Mouse (Mus musculus): ENCODE results near the gene Tfrc. TPM values are rescaled to one million over a fixed set of nuclear protein-coding genes. Genes with fewer than 3 reads are reported as not detected.

The Tfrc gene
- total RNA-seq, 2 experiments from 2014 or later: 97.9 to 112 TPM

DNA sequence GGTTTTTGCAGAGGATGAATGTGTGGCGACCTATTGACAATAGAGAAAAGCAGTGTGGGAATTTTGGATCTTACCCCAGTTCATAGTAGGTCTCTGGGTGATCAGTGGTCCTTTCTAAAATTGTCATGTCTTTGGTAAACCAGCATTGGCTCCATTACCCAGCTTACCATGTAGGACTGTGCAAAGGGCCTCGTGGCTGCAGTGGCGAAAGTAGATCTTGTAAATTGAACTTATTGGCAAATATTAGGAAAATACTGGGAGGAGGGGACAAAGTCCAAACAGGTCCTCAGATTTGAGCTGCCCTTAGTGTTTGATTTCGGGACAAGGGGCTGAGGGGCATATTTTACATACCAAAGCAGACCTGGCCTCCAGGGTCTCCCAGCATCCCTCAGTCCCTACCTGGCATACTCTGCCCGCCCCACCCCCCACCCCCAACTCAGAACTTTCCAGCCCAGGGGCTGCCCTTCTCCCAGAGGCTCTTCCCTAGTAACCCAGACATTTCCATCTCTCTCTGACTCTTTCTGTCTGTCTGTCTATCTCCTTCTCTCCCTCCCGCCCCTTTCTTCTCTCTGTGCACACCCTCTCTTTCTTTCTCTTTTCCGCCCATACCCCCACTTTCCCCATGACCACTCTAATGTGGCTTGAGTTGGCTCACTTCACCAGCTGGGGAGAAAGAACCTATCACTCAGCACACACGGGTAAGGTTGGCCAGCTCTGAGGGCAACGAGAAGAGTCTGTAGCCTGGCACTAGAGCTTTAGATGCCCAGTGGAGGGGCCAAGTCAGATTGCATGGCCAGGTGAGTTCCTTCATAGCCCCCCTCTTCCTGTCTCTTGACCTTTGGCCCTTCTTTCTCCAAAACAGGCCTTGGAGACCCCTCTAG is 58.2 kb downstream of the Tfrc start:
- DNase-seq (ENCODE audit: low spot score in 2 of 2): no peak

DNA sequence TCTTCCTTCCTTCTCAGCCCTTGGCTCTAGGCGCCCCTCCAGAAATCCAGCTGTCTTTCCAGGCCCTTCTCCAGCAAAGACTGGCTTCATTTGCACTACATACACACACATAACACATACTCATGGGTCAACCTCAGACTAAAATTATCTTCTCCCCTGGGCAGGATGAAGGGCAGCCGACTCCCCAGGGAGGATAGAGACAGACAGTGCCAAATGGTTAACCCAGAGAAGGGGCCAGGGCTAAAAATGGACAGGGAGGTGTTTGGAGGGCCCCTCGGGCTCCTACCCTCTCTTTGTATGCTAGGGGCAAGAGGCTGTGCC is 58.8 kb downstream of the Tfrc start:
- DNase-seq (ENCODE audit: low spot score in 2 of 2): no peak

DNA sequence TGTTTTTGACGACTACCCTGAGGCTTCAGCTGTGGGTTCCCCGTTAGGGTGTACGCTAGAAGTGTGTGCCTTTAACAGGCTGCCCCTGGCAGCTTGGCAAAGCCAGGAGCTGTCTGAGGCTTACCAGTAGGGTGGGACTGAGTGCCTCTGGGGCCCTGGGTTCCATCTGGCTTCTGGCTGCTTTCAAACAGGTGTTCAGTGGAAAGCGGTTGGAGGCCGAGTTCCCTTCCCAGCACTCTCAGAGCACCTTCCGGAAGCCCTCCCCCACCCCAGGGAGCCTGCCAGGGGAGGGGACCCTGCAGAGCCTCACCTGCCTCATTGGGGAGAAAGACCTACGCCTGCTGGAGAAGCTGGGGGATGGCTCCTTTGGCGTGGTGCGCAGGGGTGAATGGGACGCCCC is 59.3 kb downstream of the Tfrc start:
- no peak for DNase-seq (ENCODE audit: low spot score in 2 of 2)

DNA sequence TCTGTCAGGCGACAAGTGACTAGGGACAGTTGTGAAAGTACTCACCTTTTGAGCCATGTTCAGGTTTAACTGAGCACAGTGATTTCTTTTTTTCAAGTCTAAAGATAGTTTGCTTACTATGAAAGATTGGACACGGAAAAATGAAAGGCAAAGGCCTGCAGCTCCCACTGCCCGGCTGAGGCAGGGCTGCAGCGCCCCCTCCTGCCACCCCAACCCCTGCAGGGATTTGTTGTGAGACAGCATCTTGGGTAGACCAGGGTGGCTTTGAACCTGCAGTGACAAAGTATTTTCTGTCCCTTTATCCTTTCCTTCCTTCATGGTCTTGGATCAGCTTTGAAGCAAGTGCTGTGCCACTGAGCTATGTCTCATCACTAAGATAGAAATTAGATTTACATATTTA is 59.8 kb downstream of the Tfrc start:
- no peak for DNase-seq (ENCODE audit: low spot score in 2 of 2)

DNA sequence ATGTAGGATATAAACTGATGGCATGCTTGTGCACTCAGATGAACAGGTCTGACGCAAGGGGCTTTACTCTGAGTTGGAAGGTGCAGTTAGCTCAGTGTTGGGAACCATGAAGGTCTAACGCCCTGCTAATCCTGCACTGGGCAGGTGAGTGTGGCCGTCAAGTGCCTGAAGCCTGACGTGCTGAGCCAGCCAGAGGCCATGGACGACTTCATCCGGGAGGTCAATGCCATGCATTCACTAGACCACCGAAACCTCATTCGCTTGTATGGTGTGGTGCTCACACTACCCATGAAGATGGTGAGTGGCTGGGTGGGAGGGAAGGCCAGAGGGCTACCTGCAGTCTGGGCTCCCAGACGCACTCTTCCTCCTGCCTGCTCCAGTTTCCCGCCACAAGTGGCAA is 60.5 kb downstream of the Tfrc start:
- DNase-seq (ENCODE audit: low spot score in 2 of 2): no peak

DNA sequence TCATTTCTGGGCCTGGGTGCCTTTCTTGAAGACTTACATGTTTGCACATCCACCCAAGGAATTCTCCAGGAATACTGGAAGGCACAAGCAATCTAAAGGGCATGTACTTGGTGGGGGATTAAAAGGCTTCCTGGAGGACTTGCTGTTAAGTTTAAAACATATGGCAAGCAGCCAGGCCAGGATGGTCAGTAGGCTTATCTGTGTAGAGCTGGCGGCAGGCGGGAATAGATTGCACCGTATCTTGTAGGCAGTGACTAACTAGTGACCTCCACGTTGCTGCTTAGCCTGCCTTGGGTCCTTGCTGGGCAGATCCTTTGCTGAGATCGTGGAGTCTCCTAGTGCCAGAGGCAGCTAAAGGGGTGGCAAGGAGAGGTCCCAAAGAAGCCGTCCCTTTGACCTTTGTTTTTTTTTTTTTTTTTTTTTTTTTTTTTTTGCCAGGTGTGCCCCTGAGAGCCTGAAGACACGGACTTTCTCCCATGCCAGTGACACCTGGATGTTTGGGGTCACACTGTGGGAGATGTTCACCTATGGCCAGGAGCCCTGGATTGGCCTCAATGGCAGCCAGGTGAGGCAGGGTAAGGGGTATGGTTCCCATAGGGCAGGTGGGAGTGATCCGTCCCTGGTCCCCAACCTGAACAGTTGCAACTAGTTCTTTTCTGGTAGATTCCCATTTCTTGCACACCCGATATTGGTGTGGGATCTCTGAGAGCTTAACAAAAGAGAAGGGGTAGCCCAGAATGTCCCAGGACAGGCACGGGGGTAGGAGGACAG is 61.8 kb downstream of the Tfrc start:
- no peak for DNase-seq (ENCODE audit: low spot score in 2 of 2)

DNA sequence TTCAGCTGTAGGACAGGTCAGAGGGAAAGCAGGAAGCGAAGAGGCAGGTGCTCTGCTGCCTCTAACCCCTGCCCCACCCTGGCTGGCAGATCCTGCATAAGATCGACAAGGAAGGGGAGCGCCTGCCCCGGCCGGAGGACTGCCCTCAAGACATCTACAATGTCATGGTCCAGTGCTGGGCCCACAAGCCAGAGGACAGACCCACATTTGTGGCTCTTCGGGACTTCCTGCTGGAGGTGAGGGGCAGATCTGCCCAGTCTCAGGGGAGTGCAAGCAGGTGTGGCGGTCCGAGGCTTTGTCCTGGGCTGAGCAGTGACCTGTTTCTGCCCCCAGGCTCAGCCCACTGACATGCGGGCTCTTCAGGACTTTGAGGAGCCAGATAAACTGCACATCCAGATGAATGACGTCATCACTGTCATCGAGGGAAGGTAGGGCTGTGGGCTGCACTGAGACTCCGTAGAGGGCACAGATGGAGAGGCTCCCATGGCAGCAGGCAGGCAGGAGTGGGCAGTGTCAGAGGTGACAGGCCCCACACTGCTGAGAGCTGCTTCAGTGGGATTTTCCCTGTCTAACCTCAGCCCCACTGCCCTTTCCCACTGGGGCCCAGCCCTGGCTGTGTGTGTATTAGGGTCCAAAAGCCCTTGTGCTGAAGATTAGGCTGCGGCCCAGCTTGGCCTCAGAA is 62.6 kb downstream of the Tfrc start:
- DNase-seq (ENCODE audit: low spot score in 2 of 2): no peak

DNA sequence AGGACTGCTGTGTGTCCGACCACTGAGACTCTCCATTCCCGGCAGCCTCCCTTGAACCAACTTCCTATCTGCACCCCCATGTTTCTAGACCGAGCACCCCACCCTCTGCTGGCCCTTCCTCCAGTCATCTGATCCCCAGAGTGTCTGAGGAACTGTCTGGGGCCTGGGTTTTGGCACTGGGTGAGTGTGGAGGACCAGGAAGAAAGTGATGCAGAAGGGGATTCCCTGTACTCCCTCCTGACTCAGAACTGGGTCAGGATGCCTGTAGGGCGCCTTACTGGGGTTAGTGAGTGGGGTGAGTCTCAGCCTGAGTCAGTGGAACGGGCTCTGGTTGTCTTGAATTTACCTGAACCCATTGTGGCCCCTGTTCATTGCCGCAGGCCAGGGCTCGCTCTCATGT is 63.5 kb downstream of the Tfrc start:
- no peak for DNase-seq (ENCODE audit: low spot score in 2 of 2)

DNA sequence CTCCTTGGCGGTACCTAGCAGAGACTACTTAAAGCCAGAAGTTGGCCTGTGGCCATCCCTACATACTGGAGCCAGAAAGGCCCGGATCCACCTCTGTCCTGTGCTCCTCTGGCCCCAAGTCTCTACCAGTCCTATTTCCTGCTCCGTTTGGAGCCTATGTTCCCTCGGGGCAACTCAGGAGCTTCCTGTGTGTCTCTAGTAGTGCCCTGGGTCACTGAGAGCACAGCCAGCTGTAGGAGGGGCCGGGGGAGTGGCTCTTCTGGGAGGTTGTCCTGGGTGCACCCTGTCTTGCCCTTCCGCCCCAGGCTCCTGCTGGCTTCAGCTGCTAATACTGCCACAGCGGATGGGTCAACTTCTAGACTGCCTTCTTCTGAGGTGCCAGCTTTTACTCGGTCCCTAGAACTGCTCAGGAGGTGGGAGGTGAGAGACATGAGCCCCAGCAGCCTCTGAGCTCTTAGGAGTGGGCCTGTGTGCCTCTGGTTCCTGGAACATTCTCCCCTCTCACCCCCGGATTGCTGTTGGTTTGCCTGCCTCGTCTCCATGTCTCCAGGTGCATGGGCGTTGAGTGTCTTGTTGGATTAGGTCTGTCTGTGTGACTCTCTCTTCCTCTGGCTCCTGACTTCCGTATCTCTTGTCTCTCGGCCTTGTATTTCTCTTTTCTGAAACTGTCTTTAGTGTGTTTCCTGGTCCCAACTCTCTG is 64.3 kb downstream of the Tfrc start:
- no peak for DNase-seq (ENCODE audit: low spot score in 2 of 2)

DNA sequence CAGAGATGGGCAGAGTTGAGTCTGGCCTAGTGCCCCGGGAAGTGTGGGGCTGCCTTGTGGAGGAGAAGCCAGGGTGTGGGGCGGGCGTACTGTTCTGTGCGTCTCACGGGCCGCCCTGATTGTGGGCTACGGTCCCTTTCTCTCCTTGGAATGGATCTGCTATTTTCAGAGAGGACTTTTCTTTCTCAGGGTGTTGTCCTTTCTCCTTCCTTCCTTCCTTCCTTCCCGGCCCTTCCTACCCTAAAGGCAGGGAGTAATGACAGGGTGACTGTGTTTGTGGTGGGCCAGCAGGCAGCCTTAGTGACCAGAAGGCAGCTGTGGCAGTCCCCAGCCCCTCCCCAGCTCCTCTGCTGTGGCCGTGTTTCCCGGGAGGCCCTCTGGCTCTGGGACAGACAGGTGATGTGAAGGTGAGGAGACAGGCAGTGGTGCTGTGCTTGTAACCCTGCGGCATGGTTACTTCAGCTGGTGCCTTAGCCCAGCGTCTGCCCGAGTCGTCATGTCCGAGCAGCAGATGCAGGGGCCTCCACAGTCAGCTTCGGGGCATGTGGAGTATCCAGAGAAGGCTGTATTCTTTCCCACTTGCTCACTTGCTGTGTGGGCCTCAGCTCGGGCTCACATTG is 65.5 kb downstream of the Tfrc start:
- no peak for DNase-seq (ENCODE audit: low spot score in 2 of 2)

DNA sequence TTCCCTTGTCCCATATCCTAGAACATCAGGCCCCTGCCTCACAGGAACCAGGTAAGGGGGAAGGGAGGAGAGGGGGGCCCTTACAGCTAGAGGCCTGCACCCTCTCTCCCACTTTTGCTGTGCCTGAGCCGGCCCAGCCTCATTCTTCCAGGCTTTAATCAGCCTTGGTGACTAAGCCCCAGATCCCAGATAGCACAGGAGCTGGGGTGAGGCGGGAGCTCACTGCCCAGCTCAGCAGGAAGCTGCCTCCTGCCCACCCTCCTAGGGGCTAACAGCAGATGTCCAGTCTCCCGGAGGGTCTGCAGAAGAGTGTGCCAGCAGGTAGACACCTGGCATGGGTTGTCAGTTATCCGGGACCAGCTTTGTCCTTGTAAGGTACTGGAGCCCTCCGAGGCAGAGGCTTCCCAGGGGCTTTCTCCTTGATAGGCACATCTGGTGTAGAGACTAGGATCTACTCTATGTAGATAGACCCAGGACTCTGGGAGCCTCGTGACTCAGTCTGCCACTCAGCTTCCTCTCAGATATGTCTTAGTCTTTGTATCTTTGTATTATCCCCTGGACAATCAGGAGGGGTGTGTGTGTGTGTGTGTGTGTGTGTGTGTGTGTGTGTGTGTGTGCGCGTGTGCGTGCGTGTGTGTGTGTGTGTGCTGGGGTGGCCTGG is 68.5 kb downstream of the Tfrc start:
- DNase-seq (ENCODE audit: low spot score in 2 of 2): no peak

DNA sequence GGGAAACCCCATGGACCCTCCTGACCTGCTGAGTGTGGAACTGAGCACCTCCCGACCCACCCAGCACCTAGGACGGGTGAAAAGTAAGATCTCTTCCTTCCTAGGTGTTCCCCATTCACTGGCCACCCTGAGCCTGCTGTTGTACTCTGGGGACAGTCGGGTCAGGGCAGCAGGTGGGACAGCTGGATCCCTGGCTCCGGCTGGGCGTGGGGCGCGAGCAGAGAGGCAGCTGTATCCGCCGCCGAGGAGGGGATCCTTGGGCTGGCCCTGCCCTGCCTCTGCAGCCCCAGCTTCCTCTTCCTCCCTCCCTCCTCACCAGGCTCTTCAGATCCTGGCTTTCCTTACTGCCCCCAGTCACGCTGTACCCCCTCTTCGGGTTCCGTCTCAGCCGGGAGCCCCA is 69.2 kb downstream of the Tfrc start:
- DNase-seq (ENCODE audit: low spot score in 2 of 2): no peak

DNA sequence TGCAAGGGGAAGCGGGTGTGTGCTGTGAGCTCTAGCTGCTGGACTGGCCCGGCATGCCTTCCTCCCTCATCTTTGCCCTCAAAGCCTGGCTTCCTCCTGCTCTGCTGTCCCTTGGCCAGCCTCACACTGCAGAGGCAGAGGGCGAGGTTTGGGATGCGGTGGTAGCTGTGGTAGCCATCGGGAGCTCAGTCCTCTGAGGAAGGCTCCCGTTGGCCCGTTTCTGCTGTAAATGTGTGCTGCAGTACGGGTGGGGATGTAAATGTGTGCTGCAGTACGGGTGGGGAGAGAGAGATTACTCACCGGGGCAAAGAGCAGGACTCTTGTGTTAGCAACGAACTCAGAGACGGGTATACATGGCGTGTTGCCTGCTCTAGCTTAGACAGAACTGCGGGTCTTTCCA is 70.1 kb downstream of the Tfrc start:
- DNase-seq (ENCODE audit: low spot score in 2 of 2): no peak

DNA sequence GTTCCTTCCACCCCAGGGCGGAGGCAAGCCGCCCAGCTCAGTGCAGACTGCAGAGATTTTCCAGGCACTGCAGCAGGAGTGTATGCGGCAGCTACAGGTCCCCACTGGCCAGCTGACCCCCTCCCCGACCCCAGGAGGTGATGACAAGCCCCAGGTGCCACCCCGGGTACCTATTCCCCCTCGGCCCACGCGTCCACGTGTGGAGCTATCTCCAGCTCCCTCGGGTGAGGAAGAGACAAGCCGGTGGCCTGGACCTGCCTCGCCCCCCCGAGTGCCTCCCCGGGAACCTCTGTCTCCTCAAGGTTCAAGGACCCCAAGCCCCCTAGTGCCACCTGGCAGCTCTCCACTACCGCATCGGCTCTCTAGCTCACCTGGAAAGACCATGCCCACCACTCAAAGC is 71.3 kb downstream of the Tfrc start:
- no peak for DNase-seq (ENCODE audit: low spot score in 2 of 2)

DNA sequence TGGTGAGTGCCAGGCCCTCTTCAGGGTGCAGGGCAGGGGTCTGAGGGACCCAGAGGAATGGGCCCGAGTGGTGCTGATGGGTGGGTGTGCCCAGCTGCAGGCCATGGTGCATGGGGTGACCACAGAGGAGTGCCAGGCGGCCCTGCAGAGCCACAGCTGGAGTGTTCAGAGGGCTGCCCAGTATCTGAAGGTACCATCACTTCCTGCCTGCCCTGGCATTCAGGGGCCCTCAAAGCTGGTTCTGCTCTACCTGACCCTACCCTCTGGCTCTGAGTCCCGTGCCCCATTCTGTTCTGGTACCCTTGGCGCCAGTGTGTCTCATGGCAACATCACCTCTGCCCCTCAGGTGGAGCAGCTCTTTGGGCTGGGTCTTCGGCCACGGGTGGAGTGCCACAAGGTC is 72.1 kb downstream of the Tfrc start:
- DNase-seq (ENCODE audit: low spot score in 2 of 2): no peak

DNA sequence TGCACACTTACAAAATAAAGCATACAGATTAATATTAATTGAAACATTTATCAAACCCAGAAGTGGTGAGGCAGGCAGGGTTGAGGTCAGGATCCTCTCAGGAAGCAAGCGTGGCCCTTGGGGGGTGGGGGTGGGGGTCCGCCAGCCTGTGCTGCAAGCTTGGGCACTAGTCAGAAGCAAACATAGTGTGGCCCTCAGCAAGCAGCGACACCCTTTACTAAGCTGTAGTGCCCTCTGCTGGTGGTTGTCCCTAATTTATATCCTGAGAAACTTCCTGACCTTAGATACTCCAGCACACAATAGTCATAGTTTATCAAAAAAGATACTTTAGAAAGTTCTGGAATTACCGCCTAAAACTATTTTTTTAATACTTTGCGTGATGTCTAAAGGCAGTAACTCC is 73.5 kb downstream of the Tfrc start:
- peak; percentile 70 to 80 for DNase-seq (ENCODE audit: low spot score in 2 of 2)

All from layer of hippocampus, postnatal 10 days (tissue).